Mouse (Mus musculus): ENCODE data around the gene 9230102O04Rik. TPM values are rescaled to one million over a fixed set of nuclear protein-coding genes. Genes with fewer than 3 reads are reported as not detected.

Gene 9230102O04Rik
- polyA plus RNA-seq, 1 experiment = 15.8 TPM

- DNase-seq (ENCODE audit: low spot score) = no peak
Measured at GRCm38 (mm10) chr2:9871798-9872197, 17.5 kb downstream of the 9230102O04Rik start.

- DNase-seq (ENCODE audit: low spot score) = no peak
Measured at GRCm38 (mm10) chr2:9871141-9871716, 18.1 kb downstream of the 9230102O04Rik start.

GRCm38 (mm10) chr2:9867092-9867825 lies 22.1 kb downstream of the 9230102O04Rik start:
- DNase-seq (ENCODE audit: low spot score) = no peak

GRCm38 (mm10) chr2:9860698-9861097 lies 28.6 kb downstream of the 9230102O04Rik start:
- DNase-seq (ENCODE audit: low spot score) = no peak

GRCm38 (mm10) chr2:9855861-9856260 lies 33.5 kb downstream of the 9230102O04Rik start:
- no peak for DNase-seq (ENCODE audit: low spot score)

- DNase-seq (ENCODE audit: low spot score) = no peak
Measured at GRCm38 (mm10) chr2:9852851-9853576, 36.3 kb downstream of the 9230102O04Rik start.

GRCm38 (mm10) chr2:9835195-9835594 lies 54.1 kb downstream of the 9230102O04Rik start:
- no peak for DNase-seq (ENCODE audit: low spot score)

GRCm38 (mm10) chr2:9833712-9834111 lies 55.6 kb downstream of the 9230102O04Rik start:
- DNase-seq (ENCODE audit: low spot score) = no peak

Other genes with a start within 250 kb of the 9230102O04Rik start
- 12.3 and 23.2 TPM in 2 replicates for gene 4930412O13Rik, start 8.3 kb downstream of the 9230102O04Rik start, polyA plus RNA-seq (2012; rRNA removed)
- gene Gata3, start 494 bp upstream of the 9230102O04Rik start, polyA plus RNA-seq (2012; rRNA removed) = 60.3 and 78.8 TPM in 2 replicates
- 13.2 and 13.8 TPM in 2 replicates for gene Taf3, start 159.1 kb upstream of the 9230102O04Rik start, polyA plus RNA-seq (2012; rRNA removed)
- gene Atp5c1, start 191.0 kb upstream of the 9230102O04Rik start, polyA plus RNA-seq (2012; rRNA removed) = 350 and 383 TPM in 2 replicates
- 16.3 and 18.8 TPM in 2 replicates for gene Kin, start 191.1 kb upstream of the 9230102O04Rik start, polyA plus RNA-seq (2012; rRNA removed)
- 3.4 and 4.2 TPM in 2 replicates for gene Itih2, start 241.9 kb upstream of the 9230102O04Rik start, polyA plus RNA-seq (2012; rRNA removed)

Measured in urinary bladder, adult 2 months (tissue).